Mouse (Mus musculus): ENCODE data around the gene Cplane1.

Cplane1 gene

DNA sequence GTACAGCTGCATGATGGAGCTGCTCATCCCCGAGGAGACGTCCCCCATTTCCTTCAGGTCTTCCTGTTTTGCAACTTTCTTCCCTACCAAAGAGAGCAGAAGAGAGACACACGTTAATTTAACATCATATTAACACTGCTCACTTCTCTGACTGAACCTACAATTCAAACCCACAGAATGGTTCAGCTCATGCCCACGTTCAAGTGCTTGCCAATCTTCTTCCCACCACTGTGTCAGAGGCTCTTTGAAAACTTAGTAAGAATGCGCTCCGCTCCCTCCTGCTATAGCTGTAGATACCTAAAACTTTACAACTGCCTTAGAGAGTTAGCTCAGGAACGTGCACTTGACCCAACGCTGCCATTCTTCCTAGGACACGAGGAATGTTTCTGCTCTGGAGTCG is 134.0 kb downstream of the Cplane1 start:
- no peak for DNase-seq (ENCODE audit: low spot score)

GRCm38 (mm10) chr15:8305474-8305873 is 136.6 kb downstream of the Cplane1 start:
- no peak for DNase-seq (ENCODE audit: low spot score)

DNA sequence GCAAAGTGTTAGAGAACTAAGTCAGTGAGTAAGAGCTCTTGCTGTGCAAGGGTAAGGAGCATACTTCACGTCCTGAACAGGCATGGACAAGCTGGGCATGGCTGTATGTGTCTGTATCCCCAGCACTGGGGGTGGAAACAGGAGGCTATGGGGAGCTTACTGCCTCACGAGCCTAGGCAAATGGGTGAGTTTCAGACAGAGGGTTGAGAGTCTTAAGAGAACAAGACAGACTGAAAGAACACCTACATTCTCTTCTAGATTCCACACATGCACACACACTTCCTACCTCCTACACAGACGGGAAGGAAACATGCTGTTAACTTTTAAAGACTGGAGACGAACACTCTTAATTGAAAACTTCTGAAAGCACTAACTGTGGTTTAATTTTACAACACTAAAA is 148.5 kb downstream of the Cplane1 start:
- DNase-seq (ENCODE audit: low spot score) = no peak

DNA sequence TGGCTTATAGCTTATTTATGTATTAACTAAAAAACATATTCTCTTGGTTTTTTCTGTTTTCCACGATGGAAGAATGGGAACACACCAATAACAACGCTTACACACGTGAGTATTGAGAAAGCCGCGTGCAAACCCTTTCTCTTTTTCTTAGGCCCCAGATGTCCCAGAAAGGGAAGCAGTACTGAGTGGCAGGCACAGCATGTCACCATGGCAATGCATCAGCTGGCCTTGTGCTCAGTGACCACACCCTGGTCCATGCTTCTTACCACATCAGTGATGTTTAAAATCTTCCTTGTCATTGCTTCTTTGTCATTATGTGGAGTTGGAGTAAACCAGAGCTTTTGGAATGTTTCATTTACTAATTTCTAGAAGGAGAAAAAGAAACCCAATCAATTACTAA is 150.3 kb downstream of the Cplane1 start:
- no peak for DNase-seq (ENCODE audit: low spot score)

Measured in urinary bladder, postnatal 10 days (tissue).